Mouse (Mus musculus) CD4-positive, CD25-positive, alpha-beta regulatory T cell, adult 2 months (primary cell): Measurements from ENCODE around the gene Vmn2r107.

Experiments used
- DNase-seq: peaks from one replicate; pipeline ENCODE4 v3.0.0-alpha.2; 2012; ENCODE audit warnings: low read depth, low spot score

Vmn2r107 gene

DNA sequence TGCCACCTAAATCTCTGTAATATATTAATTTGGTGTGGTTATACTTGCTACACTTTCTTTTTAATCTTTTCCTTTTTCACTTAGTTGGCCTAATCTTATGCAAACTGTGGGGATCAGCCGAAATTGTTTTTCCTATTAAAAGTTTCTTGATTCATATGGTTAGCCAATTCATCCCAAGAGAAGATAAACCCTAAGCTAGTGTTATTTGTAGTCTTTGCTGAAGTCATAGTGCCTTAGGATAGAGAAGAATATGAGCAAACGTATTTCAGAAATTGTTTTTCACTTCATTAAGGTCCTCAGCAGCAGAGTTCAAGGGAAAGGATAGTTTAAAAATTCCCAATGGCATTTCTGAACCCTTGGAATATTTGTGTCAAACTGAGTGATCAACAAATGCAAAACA is at the start of gene Vmn2r107:
Gene Vmn2r107 (plus strand): TSS at position 301 of the 400 bp plus-strand sequence.
- no peak for DNase-seq

DNA sequence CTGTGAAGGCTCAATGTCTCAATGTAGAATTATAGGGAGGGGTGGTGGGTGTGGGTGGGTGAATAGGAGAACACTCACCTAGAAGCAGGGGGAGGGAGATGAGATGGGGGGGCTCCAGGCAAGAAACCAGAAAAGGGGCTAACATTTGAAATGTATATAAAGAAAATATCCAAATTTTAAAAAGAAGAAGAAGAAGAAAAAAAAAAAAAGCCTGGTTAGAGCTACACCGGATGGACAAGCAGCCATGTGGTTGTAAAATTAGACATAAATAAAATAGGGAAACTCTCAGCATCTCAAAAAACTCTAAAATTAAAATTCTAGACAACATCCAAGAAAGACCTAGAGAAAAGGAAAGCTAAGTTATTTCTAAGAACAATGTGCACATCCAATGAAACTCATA is 39.3 kb upstream of the Vmn2r107 start:
- DNase-seq, result no peak

DNA sequence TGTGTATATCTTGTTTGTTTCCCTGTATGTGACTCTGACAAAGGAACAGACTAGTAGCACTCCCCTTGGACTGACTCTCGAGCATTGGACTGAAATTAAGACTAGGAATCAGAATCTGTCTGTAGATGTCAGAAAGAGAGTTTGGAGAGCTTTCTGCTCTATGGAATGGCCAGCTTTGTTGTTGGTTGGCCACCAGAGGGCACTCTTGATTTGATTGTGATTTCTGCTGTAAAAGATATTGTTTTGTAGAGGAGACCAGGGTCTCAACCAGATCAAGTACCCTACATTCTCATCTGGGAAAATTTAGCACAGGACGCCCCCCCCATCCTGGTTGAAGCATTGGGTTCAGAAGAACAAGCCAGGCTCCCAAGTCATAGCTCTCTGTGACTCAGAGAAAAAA is 54.1 kb downstream of the Vmn2r107 start:
- no peak for DNase-seq

DNA sequence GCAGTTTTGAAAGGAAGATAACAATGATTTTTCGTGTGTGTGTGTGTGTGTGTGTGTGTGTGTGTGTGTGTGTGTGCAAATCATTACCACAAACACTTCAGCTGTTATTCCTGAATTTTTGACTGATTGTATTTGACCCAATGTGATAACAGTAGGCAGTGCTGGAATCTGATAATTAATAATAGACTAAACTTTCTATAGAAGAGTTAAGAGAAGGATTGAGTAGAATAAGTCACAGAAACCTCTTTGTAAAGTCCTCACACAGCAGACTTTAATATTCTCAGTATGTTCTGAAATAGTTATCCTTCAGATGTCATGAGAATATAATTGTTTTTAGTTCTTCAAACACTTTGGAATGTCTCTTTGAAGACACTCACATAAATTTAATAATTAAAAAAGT is 68.8 kb downstream of the Vmn2r107 start, which contains the start of gene Vmn1r224:
Gene Vmn1r224 (plus strand): TSS at position 301 of the 400 bp plus-strand sequence.
- no peak for DNase-seq
